ENCODE assay signal across 28 mouse cellular contexts in the genomic region with DNA sequence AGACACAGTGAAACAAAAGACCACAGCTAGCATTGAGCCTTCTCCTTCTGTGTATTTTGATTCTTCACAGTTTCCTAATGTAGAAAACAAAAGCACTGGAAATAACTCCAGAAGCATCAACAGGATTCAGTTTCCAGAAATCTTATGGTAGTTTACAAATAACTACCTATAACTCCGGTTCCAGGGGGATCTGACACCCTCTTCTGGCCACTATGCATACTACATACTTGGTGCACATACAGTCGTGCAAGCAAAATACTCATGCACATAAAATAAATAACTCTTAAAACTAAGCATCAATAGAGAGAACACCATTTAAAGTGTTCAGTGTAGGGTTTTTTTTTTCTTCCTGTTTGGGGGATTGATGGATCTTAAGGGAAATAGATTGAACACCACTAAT. TPM values are rescaled to one million over a fixed set of nuclear protein-coding genes. Genes with fewer than 3 reads are reported as not detected.
A peak's percentile ranks its signal among the peaks of the same experiment; 100 is the strongest.
DNase-seq lines count a peak whose midpoint lies in the region; ATAC-seq and TF ChIP-seq lines count a peak whose summit lies in the region.
"Had no signal": no experiment of that assay in that cellular context is flagged by ENCODE, and none has a peak within 500 bp of the region (broad histone marks: within the 10 kb centered on the region; RNA-seq: fewer than 3 reads in every experiment).

No protein-coding gene starts in this region.

- no peak overlapping the region for H3K27ac ChIP-seq in liver, postnatal 0 days (ENCODE audit: low read depth)
- no peak overlapping the region for H3K27ac ChIP-seq in liver, embryonic 11.5 days (ENCODE audit: low read depth, low read length)
- no peak overlapping the region for H3K27ac ChIP-seq in MEL (ENCODE audit: control insufficient read depth, low read depth, low read length)
- H3K27ac ChIP-seq: hindbrain, embryonic 13.5 days; kidney, embryonic 15.5 days; limb, embryonic 12.5 days; liver, embryonic 12.5 days; midbrain, embryonic 12.5 days; neural tube, embryonic 13.5 days had no signal

- 0 out of 2 replicates have a peak, but pooled peaks have one; percentile 3 for TF ChIP-seq CTCF in liver, postnatal 0 days (IDR thresholded peaks at IDR 0.05; ENCODE audit: low read depth)
- peak in 1 of 3 experiments; percentile 35; a peak in 2 of 6 replicates for TF ChIP-seq CTCF in MEL (IDR thresholded peaks at IDR 0.05 in 2 of 3, conservative IDR thresholded peaks at IDR 0.05 in 1 of 3; ENCODE audit: control insufficient read depth in 1 of 3, insufficient read depth in 1 of 3, low read depth in 2 of 3, low read length in 3 of 3, poor library complexity in 1 of 3, severe bottlenecking in 1 of 3)

- no peak overlapping the region for H3K9ac ChIP-seq in liver, postnatal 0 days (replicated peaks)
- H3K9ac ChIP-seq in liver, embryonic 11.5 days (ENCODE audit: low read depth, low read length): no peak overlapping the region
- no peak overlapping the region for H3K9ac ChIP-seq in MEL (ENCODE audit: control insufficient read depth, low read depth, low read length, poor library complexity, severe bottlenecking)
- H3K9ac ChIP-seq: hindbrain, embryonic 13.5 days; kidney, embryonic 15.5 days; limb, embryonic 12.5 days; liver, embryonic 12.5 days; midbrain, embryonic 12.5 days; neural tube, embryonic 13.5 days had no signal

- TF ChIP-seq EP300 in liver, postnatal 0 days (IDR thresholded peaks at IDR 0.05; ENCODE audit: low read depth): no peak
- TF ChIP-seq EP300 in MEL (IDR thresholded peaks at IDR 0.05; ENCODE audit: low read depth in 1 of 2, low read length in 2 of 2): no peak

- H3K27me3 ChIP-seq in liver, postnatal 0 days (ENCODE audit: insufficient read depth, low read length): no peaks in the 10 kb centered on the region
- no peaks in the 10 kb centered on the region for H3K27me3 ChIP-seq in liver, embryonic 11.5 days (replicated peaks; ENCODE audit: control insufficient read depth, insufficient read depth, low read length)
- no peaks in the 10 kb centered on the region for H3K27me3 ChIP-seq in MEL (ENCODE audit: control insufficient read depth in 1 of 2, insufficient read depth in 2 of 2, low read length in 2 of 2)
- H3K27me3 ChIP-seq: hindbrain, embryonic 13.5 days; kidney, embryonic 15.5 days; limb, embryonic 12.5 days; liver, embryonic 12.5 days; megakaryocyte, embryonic 14.5 days; midbrain, embryonic 12.5 days; neural tube, embryonic 13.5 days had no signal

- H3K79me2 ChIP-seq in MEL (ENCODE audit: control insufficient read depth, insufficient read depth, low read length, poor library complexity): no peaks in the 10 kb centered on the region

- intact Hi-C loops in heart, postnatal 10 days (cut with DNase I): no loop called here

- no peak overlapping the region for H3K4me2 ChIP-seq in liver, postnatal 0 days (ENCODE audit: low read depth, low read length)
- no peak overlapping the region for H3K4me2 ChIP-seq in liver, embryonic 11.5 days
- H3K4me2 ChIP-seq: hindbrain, embryonic 13.5 days; kidney, embryonic 15.5 days; limb, embryonic 12.5 days; liver, embryonic 12.5 days; midbrain, embryonic 12.5 days; neural tube, embryonic 13.5 days had no signal

- DNase-seq in heart, adult 11 months: peak; percentile 18
- DNase-seq in heart, postnatal 10 days: no peak
- DNase-seq in liver, postnatal 0 days: no peak
- no peak for DNase-seq in liver, embryonic 11.5 days (ENCODE audit: low spot score)
- DNase-seq in MEL (ENCODE audit: low read depth, low spot score): peak; percentile 25
- DNase-seq in layer of hippocampus, adult 18-20 months (ENCODE audit: low spot score in 2 of 2): no peak
- no peak for DNase-seq in spleen, adult 12 weeks (ENCODE audit: low spot score)
- DNase-seq: adrenal gland, adult 8-10 months; B cell, adult 2 months; cerebellum, adult 8-10 months; cerebellum, postnatal 36 days; heart, postnatal 36 days; kidney, adult 18-20 months; kidney, postnatal 4 days; layer of hippocampus, adult 9-11 months; lung, adult 18-20 months; lung, postnatal 4 days; right cerebral cortex, postnatal 4 days had no signal

- H3K9me3 ChIP-seq in liver, postnatal 0 days (ENCODE audit: low read length): peaks cover 4% of the 10 kb centered on the region; the same call in 1 of the 2 replicates
- H3K9me3 ChIP-seq in liver, embryonic 11.5 days (ENCODE audit: control insufficient read depth, low read length): no peaks in the 10 kb centered on the region; the same call in 1 of the 2 replicates
- H3K9me3 ChIP-seq in MEL (replicated peaks; ENCODE audit: insufficient read depth, low read length): no peaks in the 10 kb centered on the region
- H3K9me3 ChIP-seq: hindbrain, embryonic 13.5 days; kidney, embryonic 15.5 days; liver, embryonic 12.5 days; midbrain, embryonic 12.5 days; neural tube, embryonic 13.5 days had no signal

- ATAC-seq in liver, postnatal 0 days: no peak
- no peak for ATAC-seq in liver, embryonic 11.5 days (replicated peaks; ENCODE audit: low FRiP score)
- ATAC-seq: forebrain, embryonic 14.5 days; liver, embryonic 12.5 days; lung, postnatal 0 days had no signal

- H3K36me3 ChIP-seq in liver, postnatal 0 days (replicated peaks; ENCODE audit: insufficient read depth, low read length): no peaks in the 10 kb centered on the region
- H3K36me3 ChIP-seq in liver, embryonic 11.5 days (ENCODE audit: control insufficient read depth, insufficient read depth, low read length): no peaks in the 10 kb centered on the region
- no peaks in the 10 kb centered on the region for H3K36me3 ChIP-seq in MEL (ENCODE audit: control insufficient read depth in 1 of 2, insufficient read depth in 2 of 2, low read length in 2 of 2)
- H3K36me3 ChIP-seq: hindbrain, embryonic 13.5 days; kidney, embryonic 15.5 days; limb, embryonic 12.5 days; liver, embryonic 12.5 days; midbrain, embryonic 12.5 days; neural tube, embryonic 13.5 days had no signal

- peak; percentile 34 for TF ChIP-seq RAD21 in MEL (IDR thresholded peaks at IDR 0.05; ENCODE audit: low read depth, low read length)

- WGBS in liver, postnatal 0 days (ENCODE audit: insufficient replicate concordance): 71% methylated on average over 2 of the region's 2 CpGs
- 77% methylated on average over 2 of the region's 2 CpGs for WGBS in liver, embryonic 11.5 days

- TF ChIP-seq POLR2A in MEL (IDR thresholded peaks at IDR 0.05; ENCODE audit: control insufficient read depth in 1 of 2, insufficient read depth in 1 of 2, low read depth in 1 of 2, low read length in 2 of 2, poor library complexity in 1 of 2): no peak

- H3K4me1 ChIP-seq in liver, postnatal 0 days (ENCODE audit: insufficient read depth): no peaks in the 10 kb centered on the region; the same call in 1 of the 2 replicates
- H3K4me1 ChIP-seq in liver, embryonic 11.5 days (replicated peaks; ENCODE audit: control insufficient read depth, insufficient read depth, low read length): no peaks in the 10 kb centered on the region
- H3K4me1 ChIP-seq in MEL (ENCODE audit: control insufficient read depth in 1 of 2, insufficient read depth in 2 of 2, low read length in 2 of 2): no peaks in the 10 kb centered on the region
- H3K4me1 ChIP-seq: hindbrain, embryonic 13.5 days; kidney, embryonic 15.5 days; limb, embryonic 12.5 days; liver, embryonic 12.5 days; megakaryocyte, embryonic 14.5 days; midbrain, embryonic 12.5 days; neural tube, embryonic 13.5 days had no signal

- no peak overlapping the region for H3K4me3 ChIP-seq in liver, postnatal 0 days (ENCODE audit: low read depth, low read length)
- H3K4me3 ChIP-seq in liver, embryonic 11.5 days (ENCODE audit: low read depth, low read length): no peak overlapping the region
- H3K4me3 ChIP-seq in MEL (ENCODE audit: control insufficient read depth in 1 of 2, insufficient read depth in 1 of 2, low read depth in 2 of 2, low read length in 2 of 2): no peak overlapping the region
- H3K4me3 ChIP-seq: hindbrain, embryonic 13.5 days; kidney, embryonic 15.5 days; limb, embryonic 12.5 days; liver, embryonic 12.5 days; megakaryocyte, embryonic 14.5 days; midbrain, embryonic 12.5 days; neural tube, embryonic 13.5 days had no signal

TF ChIP-seq in MEL, 35 proteins besides CTCF, POLR2A, EP300 and RAD21:
- TF ChIP-seq MAZ (IDR thresholded peaks at IDR 0.05; ENCODE audit: low read depth, low read length): no peak
- TF ChIP-seq MYB (IDR thresholded peaks at IDR 0.05; ENCODE audit: low read depth, low read length): no peak
- TF ChIP-seq MEF2A (IDR thresholded peaks at IDR 0.05; ENCODE audit: extremely low read depth, insufficient replicate concordance, low read depth, low read length, poor library complexity, severe bottlenecking): no peak
- peak; percentile 49 for TF ChIP-seq SMC3 (IDR thresholded peaks at IDR 0.05; ENCODE audit: low read depth, low read length)
- no peak for TF ChIP-seq TCF12 (IDR thresholded peaks at IDR 0.05; ENCODE audit: low read depth, low read length)
- TF ChIP-seq POLR2AphosphoS5 (IDR thresholded peaks at IDR 0.05; ENCODE audit: borderline replicate concordance, low read depth, low read length): no peak

RNA-seq across cellular contexts. Expression of a gene that starts 23.0 kb away (rescaled TPM):
- total RNA-seq in heart, postnatal 10 days (2021): under 1 TPM in 1 of 2 experiments, not detected in 1; 0.05 TPM
- 0.05 and 0.08 TPM in 2 replicates for polyA plus RNA-seq in liver, postnatal 0 days (2015; fragmentation: Nextera tagmentation; extraction: Ambion mirVana)
- not detected in 2 replicates for polyA plus RNA-seq in liver, embryonic 11.5 days (2014; fragmentation: Nextera tagmentation; extraction: Ambion mirVana)
- not detected in 2 replicates for total RNA-seq in MEL (2012; rRNA removed)
- polyA plus RNA-seq in MEL (2012; ENCODE audit: insufficient read depth in 1 of 2, insufficient read length in 2 of 2, low read depth in 1 of 2, low replicate concordance in 2 of 2, missing spikeins in 1 of 2): not detected
- 10 to 100 TPM; 11.5 to 11.7 TPM for total RNA-seq in layer of hippocampus, adult 18-20 months (2021)
- polyA plus RNA-seq: embryonic facial prominence, embryonic 11.5 days; liver, embryonic 12.5 days had no signal

Comparison
In these comparisons a context has a peak if more than half of its experiments do, and no peak if none do; other contexts are left out.
1. DNase-seq: peak in heart, adult 11 months (single experiment) and MEL (single experiment); none in heart, postnatal 10 days (0 of 2), liver, postnatal 0 days (single experiment), liver, embryonic 11.5 days (single experiment), layer of hippocampus, adult 18-20 months (0 of 2) and spleen, adult 12 weeks (single experiment).
2. RNA of a gene that starts 23.0 kb away (total RNA-seq): 11.5 to 11.7 TPM in layer of hippocampus, adult 18-20 months; 0.05 TPM in heart, postnatal 10 days and not detected in MEL; every median in the first group is over 10 times any median in the second.